Mouse (Mus musculus) B cell, adult 2 months (primary cell): ENCODE measurements around the gene Gm35549.

Experiments used
- DNase-seq, 2 experiments: peaks; one replicate each; pipeline ENCODE4 v3.0.0; 2022

Gm35549 gene

GRCm38 (mm10) chr9:122823374-122824017, 20.3 kb downstream of the Gm35549 start:
- DNase-seq: no peak

- DNase-seq: no peak
Observed at GRCm38 (mm10) chr9:122815239-122815851, 28.5 kb downstream of the Gm35549 start.

- DNase-seq: no peak
Observed at GRCm38 (mm10) chr9:122814775-122815174, 29.1 kb downstream of the Gm35549 start.

GRCm38 (mm10) chr9:122812386-122812785, 31.4 kb downstream of the Gm35549 start:
- DNase-seq: no peak

GRCm38 (mm10) chr9:122810212-122810611, 33.6 kb downstream of the Gm35549 start:
- no peak for DNase-seq

- no peak for DNase-seq
Observed at GRCm38 (mm10) chr9:122807186-122807585, 36.6 kb downstream of the Gm35549 start.

GRCm38 (mm10) chr9:122805845-122806341, 37.9 kb downstream of the Gm35549 start:
- DNase-seq: no peak

- peak; percentile 90 to 91 for DNase-seq
Observed at GRCm38 (mm10) chr9:122805053-122805844, 38.6 kb downstream of the Gm35549 start, which contains the start of gene Tcaim. Gene Tcaim (plus strand): TSS chr9:122805539.

- no peak for DNase-seq
Observed at GRCm38 (mm10) chr9:122786534-122786933, 57.3 kb downstream of the Gm35549 start.

- DNase-seq: peak; percentile 51 to 56
Observed at GRCm38 (mm10) chr9:122785231-122785630, 58.6 kb downstream of the Gm35549 start.
